Mouse (Mus musculus) thymus, adult 2 months (tissue): Measurements from ENCODE around the gene Krt12. TPM values are rescaled to one million over a fixed set of nuclear protein-coding genes. Genes with fewer than 3 reads are reported as not detected.

Experiments used
- DNase-seq: peaks from one replicate; pipeline ENCODE4 v3.0.0; 2021
- H3K27ac ChIP-seq: fragments of 200-500 bp; 2 replicates; pipeline ENCODE4 v1.5.1; 2012; ENCODE audit warnings: low read length, control low read depth; ENCODE audit not compliant: control insufficient read depth, insufficient read depth
- H3K27me3 ChIP-seq: fragments of 200-500 bp; 2 replicates; pipeline ENCODE4 v1.6.1; 2012; ENCODE audit warnings: mild to moderate bottlenecking, low read length, moderate library complexity, mixed read lengths; ENCODE audit not compliant: control insufficient read depth, insufficient read depth
- H3K36me3 ChIP-seq: fragments of 200-500 bp; 2 replicates; pipeline ENCODE4 v1.6.1; 2012; ENCODE audit warnings: mild to moderate bottlenecking, low read length, moderate library complexity; ENCODE audit not compliant: control insufficient read depth, insufficient read depth
- H3K4me1 ChIP-seq: fragments of 200-500 bp; replicated peaks from 2 replicates; pipeline ENCODE4 v1.6.1; 2012; ENCODE audit warnings: low read length; ENCODE audit not compliant: control insufficient read depth, insufficient read depth
- H3K4me3 ChIP-seq: fragments of 200-500 bp; 2 replicates; pipeline ENCODE4 v1.5.1; 2012; ENCODE audit warnings: mild to moderate bottlenecking, low read length, control low read depth, moderate library complexity; ENCODE audit not compliant: control insufficient read depth, insufficient read depth
- CTCF ChIP-seq: fragments of 200-500 bp; IDR thresholded peaks from 2 replicates; pipeline ENCODE4 v1.5.1; 2012; ENCODE audit warnings: mild to moderate bottlenecking, control low read depth, low read length, moderate library complexity, borderline replicate concordance; ENCODE audit not compliant: control insufficient read depth, poor library complexity, insufficient read depth; ENCODE audit errors: extremely low read depth
- POLR2A ChIP-seq: fragments of 200-500 bp; IDR thresholded peaks from 2 replicates; pipeline ENCODE4 v1.6.1; 2012; ENCODE audit warnings: mild to moderate bottlenecking, low read length, control low read depth, moderate library complexity; ENCODE audit not compliant: control insufficient read depth, poor library complexity, insufficient read depth; ENCODE audit errors: extremely low read depth
- WGBS: fragments of 180-500 bp; shearing (Covaris S2); methylation state at CpG from one replicate; pipeline ENCODE4 v1.1.7; 2018; 5-methylcytosine and 5-hydroxymethylcytosine counted together
- polyA plus RNA-seq: library from polyadenylated mRNA; depleted of rRNA; stranded (reverse); fragments of >200 nt; gene quantifications from 2 replicates; pipeline ENCODE4 v1.2.3, GENCODE M21; 2012

The Krt12 gene
- polyA plus RNA-seq, 1 experiment: 0.34 TPM

DNA sequence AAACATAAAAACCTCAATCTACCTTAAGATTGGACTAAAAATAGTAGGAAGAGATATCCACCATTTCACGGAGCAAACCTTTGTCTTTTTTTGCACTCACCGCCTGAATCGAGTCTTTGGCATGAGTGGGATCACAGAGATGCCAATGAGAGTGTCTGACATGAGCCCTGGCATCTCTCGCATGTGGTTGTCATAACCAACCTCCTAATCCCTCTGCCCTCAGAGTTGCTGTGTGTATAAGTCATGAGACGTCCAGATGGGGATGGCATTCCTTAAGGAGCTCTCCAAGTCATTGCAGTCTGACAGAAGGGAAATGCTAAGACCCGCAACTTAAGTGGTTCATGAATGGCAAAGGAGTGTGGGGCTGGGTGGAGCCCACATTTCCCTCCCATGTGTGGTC is 30.7 kb downstream of the Krt12 start:
- no peak overlapping the region for H3K4me3 ChIP-seq
- WGBS: 80% methylated on average over 6 of the region's 6 CpGs
- H3K4me1 ChIP-seq: peaks cover 2% of the 10 kb centered on the region
- no peak overlapping the region for H3K27ac ChIP-seq
- no peaks in the 10 kb centered on the region for H3K27me3 ChIP-seq
- H3K36me3 ChIP-seq: no peaks in the 10 kb centered on the region
- TF ChIP-seq CTCF (no peak), POLR2A (no peak)
- no peak for DNase-seq

DNA sequence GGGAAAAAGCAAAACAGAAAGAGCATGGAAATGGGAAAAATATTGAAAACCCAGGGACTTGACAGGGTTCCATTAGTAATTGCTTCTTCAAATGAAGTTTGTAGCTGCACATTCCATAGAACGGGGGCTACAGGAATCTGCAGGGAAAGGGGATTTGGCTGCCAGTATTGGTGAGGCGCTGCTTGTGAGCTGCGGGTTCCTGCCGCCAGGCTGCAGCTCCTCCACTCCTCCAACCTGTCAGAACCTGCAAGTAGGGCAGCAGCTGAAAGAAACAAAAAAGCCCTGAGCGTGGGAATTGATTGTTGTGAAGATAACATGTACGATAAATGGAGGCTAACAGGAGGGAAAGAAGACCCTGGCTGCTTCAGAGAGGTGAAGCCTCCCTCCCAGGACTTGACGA is 31.2 kb downstream of the Krt12 start:
- 71% methylated on average over 7 of the region's 7 CpGs for WGBS
- TF ChIP-seq CTCF: no peak
- TF ChIP-seq POLR2A: no peak

DNA sequence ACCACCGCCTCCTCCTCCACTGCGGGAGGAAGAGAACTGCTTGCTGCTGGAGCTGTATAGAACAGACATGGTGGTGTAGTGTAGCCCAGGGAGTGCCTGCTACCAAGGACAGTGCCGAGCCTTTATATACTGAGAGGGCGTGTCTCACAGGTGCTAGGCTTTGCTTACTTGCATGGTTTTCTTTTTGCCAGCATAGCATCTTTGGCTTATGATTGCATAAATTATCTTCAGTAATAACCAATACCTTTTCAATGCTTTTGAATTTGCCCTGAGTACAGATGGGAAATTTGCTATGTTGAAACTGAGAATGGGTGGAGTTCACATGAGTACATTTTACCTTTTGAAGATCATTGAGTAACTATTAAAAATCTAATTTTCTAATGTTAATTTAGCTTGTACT is 32.8 kb downstream of the Krt12 start, which contains the start of gene Krt10:
Krt10 (minus strand) TSS at position 101 of the 400 bp plus-strand sequence.
- Histone ChIP-seq H3K4me1 (peaks cover 6% of the 10 kb centered on the region), H3K36me3 (no peaks in the 10 kb centered on the region), H3K27ac (no peak within 1 kb of the TSS), H3K27me3 (no peaks in the 10 kb centered on the region), H3K4me3 (no peak within 1 kb of the TSS)
- WGBS: 86% methylated on average over 4 of the region's 4 CpGs
- TF ChIP-seq POLR2A: no peak
- no peak for TF ChIP-seq CTCF
- no peak for DNase-seq

More for the DNA sequence above, 31.2 kb downstream of the Krt12 start:
- no peaks in the 10 kb centered on the region for H3K36me3 ChIP-seq
- no peak overlapping the region for H3K4me3 ChIP-seq
- peaks cover 6% of the 10 kb centered on the region for H3K4me1 ChIP-seq
- no peak overlapping the region for H3K27ac ChIP-seq
- no peak for DNase-seq
- H3K27me3 ChIP-seq: no peaks in the 10 kb centered on the region

DNA sequence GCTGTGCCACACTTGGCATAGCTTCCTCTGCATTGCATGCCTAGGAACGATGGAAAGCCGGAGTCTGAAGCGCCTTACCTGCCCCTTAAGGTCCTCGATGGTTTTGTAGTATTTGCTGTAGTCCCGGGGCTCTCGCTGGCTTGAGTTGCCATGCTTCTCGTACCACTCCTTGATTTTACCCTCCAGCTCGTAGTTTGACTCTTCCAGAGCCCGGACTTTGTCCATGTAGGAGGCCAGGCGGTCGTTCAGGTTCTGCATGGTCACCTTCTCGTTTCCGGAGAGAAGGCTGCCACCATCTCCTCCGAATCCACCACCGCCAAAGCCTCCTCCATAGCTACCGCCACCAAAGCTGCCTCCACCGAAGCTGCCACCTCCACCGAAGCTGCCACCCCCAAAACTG is 33.4 kb downstream of the Krt12 start:
- Histone ChIP-seq H3K27ac (no peak overlapping the region), H3K4me3 (no peak overlapping the region), H3K27me3 (no peaks in the 10 kb centered on the region), H3K36me3 (no peaks in the 10 kb centered on the region), H3K4me1 (peaks cover 6% of the 10 kb centered on the region)
- 93% methylated on average over 18 of the region's 18 CpGs for WGBS
- TF ChIP-seq CTCF (no peak), POLR2A (no peak)
- DNase-seq: no peak

DNA sequence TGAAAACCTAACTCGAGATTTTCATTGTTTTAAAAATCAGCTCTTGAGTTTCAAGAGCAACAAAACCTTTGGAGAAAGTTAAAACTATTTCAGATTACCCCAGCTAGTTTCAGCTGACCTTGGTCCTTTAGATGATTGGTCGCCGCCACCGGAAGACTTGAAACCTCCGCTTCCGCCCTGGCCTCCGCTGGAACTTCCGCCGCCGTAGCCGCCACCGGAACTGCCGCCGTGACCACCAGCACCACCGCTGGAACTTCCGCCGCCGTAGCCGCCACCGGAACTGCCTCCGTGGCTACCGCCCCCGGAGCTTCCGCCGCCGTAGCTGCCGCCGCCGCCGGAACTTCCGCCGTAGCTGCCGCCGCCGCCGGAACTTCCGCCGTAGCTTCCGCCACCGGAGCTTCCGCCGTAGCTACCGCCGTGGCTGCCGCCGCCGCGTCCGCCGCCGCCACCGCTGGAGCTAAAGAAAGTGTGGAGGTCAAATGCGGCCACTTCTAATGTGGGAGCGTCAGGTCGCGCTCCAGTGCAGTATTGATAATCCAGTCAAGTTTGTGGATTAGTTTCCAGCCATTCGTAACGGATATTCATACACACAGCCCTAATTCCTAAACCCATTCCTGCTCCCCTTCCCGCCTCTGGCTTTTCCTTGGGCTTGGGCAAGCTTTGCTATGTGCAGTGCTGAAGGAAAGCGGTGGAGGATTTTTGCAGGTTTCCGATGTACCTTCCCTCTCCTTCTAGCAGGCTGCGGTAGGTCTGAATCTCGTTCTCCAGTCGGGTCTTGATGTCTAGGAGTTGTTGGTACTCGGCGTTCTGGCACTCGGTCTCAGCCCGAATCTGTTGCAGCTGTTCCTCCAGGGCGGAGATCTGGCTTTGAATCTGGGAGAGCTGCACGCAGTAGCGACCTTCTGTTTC is 36.0 kb downstream of the Krt12 start:
- H3K36me3 ChIP-seq: no peaks in the 10 kb centered on the region
- WGBS: 4% methylated on average over 71 of the region's 71 CpGs

DNA sequence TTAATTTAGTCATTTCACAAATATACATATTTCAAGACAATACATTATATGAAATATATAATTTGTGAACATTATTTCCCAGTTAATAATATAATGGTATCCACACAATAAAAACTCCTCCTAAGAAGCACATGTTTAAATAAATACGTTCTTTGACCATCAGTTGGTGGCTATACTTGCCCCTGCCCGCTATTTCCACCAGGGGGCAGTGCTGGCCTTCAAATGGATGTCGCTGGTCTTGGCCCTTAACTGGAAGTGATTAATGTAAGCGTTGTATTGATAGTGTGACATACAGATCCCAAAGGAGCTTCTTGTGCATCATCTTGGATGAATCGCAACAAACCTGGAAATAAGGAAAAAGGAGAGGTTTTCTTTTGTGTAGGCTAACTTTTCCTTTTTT is 42.5 kb downstream of the Krt12 start:
- 15% methylated on average over 5 of the region's 5 CpGs for WGBS
- TF ChIP-seq POLR2A (no peak), CTCF (no peak; the same call in 1 of the 2 replicates)
- H3K4me3 ChIP-seq: no peak overlapping the region
- H3K36me3 ChIP-seq: no peaks in the 10 kb centered on the region
- no peak overlapping the region for H3K27ac ChIP-seq
- DNase-seq: peak; percentile 64
- H3K4me1 ChIP-seq: no peaks in the 10 kb centered on the region
- H3K27me3 ChIP-seq: no peaks in the 10 kb centered on the region

More for the DNA sequence above, 36.0 kb downstream of the Krt12 start:
- peaks cover 6% of the 10 kb centered on the region for H3K4me1 ChIP-seq
- no peaks in the 10 kb centered on the region for H3K27me3 ChIP-seq
- H3K27ac ChIP-seq: peak overlapping the region; percentile 53; the same call in 1 of the 2 replicates
- TF ChIP-seq CTCF: peak; percentile 38; the same call in 1 of the 2 replicates
- TF ChIP-seq POLR2A: peak; percentile 51; the same call in 1 of the 2 replicates
- DNase-seq: peak; percentile 67
- peak overlapping the region; percentile 66 for H3K4me3 ChIP-seq

DNA sequence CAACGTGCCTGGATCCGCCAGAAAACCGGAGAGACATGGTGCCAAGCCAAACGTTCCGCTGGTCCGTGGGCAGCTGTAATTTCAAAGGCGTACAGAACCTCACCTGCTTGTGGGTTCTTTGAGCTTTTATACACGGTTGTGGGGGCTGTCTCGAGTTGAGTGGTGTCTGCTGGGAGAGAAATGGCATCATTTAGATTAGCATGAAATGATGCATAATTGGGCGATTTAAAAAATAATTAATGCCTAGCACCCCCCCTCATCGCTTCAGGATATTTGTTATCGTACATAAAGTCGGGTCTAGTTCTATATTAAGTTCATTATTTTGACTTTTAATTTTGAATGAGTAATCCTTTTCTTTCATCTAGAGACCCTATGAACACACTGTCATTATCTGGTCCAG is 47.3 kb downstream of the Krt12 start, which contains the start of gene Krt28:
Krt28 (minus strand) TSS at position 101 of the 400 bp plus-strand sequence.
- H3K4me1 ChIP-seq: peaks cover 7% of the 10 kb centered on the region
- H3K4me3 ChIP-seq: no peak within 1 kb of the TSS
- no peak for DNase-seq
- WGBS: 85% methylated on average over 13 of the region's 13 CpGs
- H3K27me3 ChIP-seq: no peaks in the 10 kb centered on the region
- H3K36me3 ChIP-seq: no peaks in the 10 kb centered on the region
- H3K27ac ChIP-seq: no peak within 1 kb of the TSS
- TF ChIP-seq POLR2A (no peak), CTCF (no peak)
